Mouse (Mus musculus) G1E-ER4 (cell line): Measurements from ENCODE around the gene Rtel1. TPM values are rescaled to one million over a fixed set of nuclear protein-coding genes. Genes with fewer than 3 reads are reported as not detected.
"Not testable (repeated sequence)": the region's sequence is repeated elsewhere in the genome, so short reads cannot be mapped to it uniquely, and the experiment has no call there.

Experiments
- GATA1 ChIP-seq: IDR thresholded peaks from one replicate; pipeline ENCODE4 v1.8.0; 2012; ENCODE audit warnings: low read length, inconsistent platforms
- polyA plus RNA-seq: library from polyadenylated mRNA; stranded (reverse); fragments of >175 nt; gene quantifications from 2 replicates; pipeline ENCODE4 v1.2.3, GENCODE M21; 2012

Rtel1 gene
- polyA plus RNA-seq, result 25.1 and 35.5 TPM in 2 replicates

GRCm38 (mm10) chr2:181319248-181320102 is at the start of gene Rtel1:
Gene Rtel1, plus strand, starts transcription at chr2:181319739.
- no peak for TF ChIP-seq GATA1

GRCm38 (mm10) chr2:181272092-181272491 is 47.4 kb upstream of the Rtel1 start:
- TF ChIP-seq GATA1, result no peak

GRCm38 (mm10) chr2:181273829-181274228 is 45.7 kb upstream of the Rtel1 start:
- no peak for TF ChIP-seq GATA1

- TF ChIP-seq GATA1, result no peak
Observed at GRCm38 (mm10) chr2:181274639-181275038, 44.9 kb upstream of the Rtel1 start.

- TF ChIP-seq GATA1, result no peak
Observed at GRCm38 (mm10) chr2:181276766-181277165, 42.8 kb upstream of the Rtel1 start.

GRCm38 (mm10) chr2:181277866-181278265 is 41.7 kb upstream of the Rtel1 start:
- no peak for TF ChIP-seq GATA1

GRCm38 (mm10) chr2:181279968-181280367 is 39.6 kb upstream of the Rtel1 start:
- TF ChIP-seq GATA1, result no peak

GRCm38 (mm10) chr2:181286629-181287337 is 32.8 kb upstream of the Rtel1 start:
- TF ChIP-seq GATA1, result no peak

GRCm38 (mm10) chr2:181287338-181287957 is 32.1 kb upstream of the Rtel1 start:
- no peak for TF ChIP-seq GATA1

- not testable (repeated sequence) for TF ChIP-seq GATA1
Observed at GRCm38 (mm10) chr2:181287958-181288350, 31.6 kb upstream of the Rtel1 start, which contains the start of gene Gmeb2. Gene Gmeb2, minus strand, starts transcription at chr2:181288035.

- TF ChIP-seq GATA1, result no peak
Observed at GRCm38 (mm10) chr2:181288691-181289090, 30.8 kb upstream of the Rtel1 start.

GRCm38 (mm10) chr2:181290937-181291336 is 28.6 kb upstream of the Rtel1 start:
- no peak for TF ChIP-seq GATA1

- TF ChIP-seq GATA1, result no peak
Observed at GRCm38 (mm10) chr2:181302041-181302440, 17.5 kb upstream of the Rtel1 start.

GRCm38 (mm10) chr2:181304944-181305343 is 14.6 kb upstream of the Rtel1 start:
- no peak for TF ChIP-seq GATA1

GRCm38 (mm10) chr2:181307144-181307804 is 12.3 kb upstream of the Rtel1 start:
- TF ChIP-seq GATA1, result no peak
